Mouse (Mus musculus): ENCODE data around the gene Manba. TPM values are rescaled to one million over a fixed set of nuclear protein-coding genes. Genes with fewer than 3 reads are reported as not detected.

The Manba gene
- polyA plus RNA-seq, 1 experiment from 2014 or later, result 16.8 TPM

GRCm38 (mm10) chr3:135529670-135530069 lies 44.3 kb downstream of the Manba start:
- 83% methylated on average over 7 of the region's 7 CpGs for WGBS
- no peaks in the 10 kb centered on the region for H3K9me3 ChIP-seq (replicated peaks; ENCODE audit: control insufficient read depth, low read length)
- no peaks in the 10 kb centered on the region for H3K27me3 ChIP-seq (ENCODE audit: control insufficient read depth, insufficient read depth, low read length)
- ATAC-seq (ENCODE audit: insufficient read depth, low FRiP score), result no peak
- no peak overlapping the region for H3K4me3 ChIP-seq (replicated peaks; ENCODE audit: low read length)
- no peaks in the 10 kb centered on the region for H3K36me3 ChIP-seq (ENCODE audit: control insufficient read depth, insufficient read depth, low read length)
- H3K4me2 ChIP-seq (ENCODE audit: low read depth, low read length), result no peak overlapping the region
- no peak overlapping the region for H3K27ac ChIP-seq (ENCODE audit: low read length)
- H3K9ac ChIP-seq (ENCODE audit: low read length), result no peak overlapping the region
- H3K4me1 ChIP-seq (ENCODE audit: control insufficient read depth, insufficient read depth, low read length), result no peaks in the 10 kb centered on the region

GRCm38 (mm10) chr3:135531762-135532161 lies 46.4 kb downstream of the Manba start:
- Histone ChIP-seq H3K27ac (ENCODE audit: low read length) (no peak overlapping the region), H3K9ac (ENCODE audit: low read length) (no peak overlapping the region), H3K4me2 (ENCODE audit: low read depth, low read length) (no peak overlapping the region), H3K9me3 (replicated peaks; ENCODE audit: control insufficient read depth, low read length) (no peaks in the 10 kb centered on the region), H3K4me1 (ENCODE audit: control insufficient read depth, insufficient read depth, low read length) (no peaks in the 10 kb centered on the region), H3K27me3 (ENCODE audit: control insufficient read depth, insufficient read depth, low read length) (no peaks in the 10 kb centered on the region), H3K36me3 (ENCODE audit: control insufficient read depth, insufficient read depth, low read length) (no peaks in the 10 kb centered on the region), H3K4me3 (replicated peaks; ENCODE audit: low read length) (no peak overlapping the region)
- WGBS, result 71% methylated on average over 2 of the region's 2 CpGs
- no peak for ATAC-seq (ENCODE audit: insufficient read depth, low FRiP score)

DNA sequence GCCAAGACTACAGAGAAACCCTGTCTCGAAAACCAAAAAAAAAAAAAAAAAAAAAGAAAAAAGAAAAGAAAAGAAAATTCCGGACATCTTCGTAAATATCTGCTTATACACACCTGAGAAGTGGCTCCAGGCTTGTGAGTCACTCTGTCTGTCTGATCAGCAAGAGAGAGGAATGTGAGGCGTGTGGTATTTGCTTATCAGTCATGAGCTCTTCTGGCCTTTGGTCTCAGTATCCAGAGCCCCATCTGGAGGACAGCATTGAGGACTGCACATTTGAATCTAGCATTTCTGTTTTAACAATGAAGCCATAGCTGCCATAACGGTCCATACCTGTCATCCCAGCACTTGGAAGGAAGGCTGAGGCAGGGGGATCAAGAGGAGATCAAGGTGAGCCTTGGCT lies 48.7 kb downstream of the Manba start:
- WGBS, result 71% methylated on average over 4 of the region's 5 CpGs
- H3K4me1 ChIP-seq (ENCODE audit: control insufficient read depth, insufficient read depth, low read length), result no peaks in the 10 kb centered on the region
- H3K9ac ChIP-seq (ENCODE audit: low read length), result no peak overlapping the region
- no peak for ATAC-seq (ENCODE audit: insufficient read depth, low FRiP score)
- no peaks in the 10 kb centered on the region for H3K27me3 ChIP-seq (ENCODE audit: control insufficient read depth, insufficient read depth, low read length)
- no peaks in the 10 kb centered on the region for H3K9me3 ChIP-seq (replicated peaks; ENCODE audit: control insufficient read depth, low read length)
- no peak overlapping the region for H3K4me3 ChIP-seq (replicated peaks; ENCODE audit: low read length)
- H3K4me2 ChIP-seq (ENCODE audit: low read depth, low read length), result no peak overlapping the region
- no peaks in the 10 kb centered on the region for H3K36me3 ChIP-seq (ENCODE audit: control insufficient read depth, insufficient read depth, low read length)
- no peak overlapping the region for H3K27ac ChIP-seq (ENCODE audit: low read length)

GRCm38 (mm10) chr3:135546212-135546923 lies 61.0 kb downstream of the Manba start:
- Histone ChIP-seq H3K4me3 (replicated peaks; ENCODE audit: low read length) (no peak overlapping the region), H3K27me3 (ENCODE audit: control insufficient read depth, insufficient read depth, low read length) (no peaks in the 10 kb centered on the region), H3K27ac (ENCODE audit: low read length) (no peak overlapping the region), H3K4me2 (ENCODE audit: low read depth, low read length) (no peak overlapping the region), H3K9ac (ENCODE audit: low read length) (no peak overlapping the region), H3K36me3 (ENCODE audit: control insufficient read depth, insufficient read depth, low read length) (no peaks in the 10 kb centered on the region), H3K4me1 (ENCODE audit: control insufficient read depth, insufficient read depth, low read length) (no peaks in the 10 kb centered on the region), H3K9me3 (replicated peaks; ENCODE audit: control insufficient read depth, low read length) (no peaks in the 10 kb centered on the region)
- 56% methylated on average over 13 of the region's 13 CpGs for WGBS
- no peak for ATAC-seq (ENCODE audit: insufficient read depth, low FRiP score)

DNA sequence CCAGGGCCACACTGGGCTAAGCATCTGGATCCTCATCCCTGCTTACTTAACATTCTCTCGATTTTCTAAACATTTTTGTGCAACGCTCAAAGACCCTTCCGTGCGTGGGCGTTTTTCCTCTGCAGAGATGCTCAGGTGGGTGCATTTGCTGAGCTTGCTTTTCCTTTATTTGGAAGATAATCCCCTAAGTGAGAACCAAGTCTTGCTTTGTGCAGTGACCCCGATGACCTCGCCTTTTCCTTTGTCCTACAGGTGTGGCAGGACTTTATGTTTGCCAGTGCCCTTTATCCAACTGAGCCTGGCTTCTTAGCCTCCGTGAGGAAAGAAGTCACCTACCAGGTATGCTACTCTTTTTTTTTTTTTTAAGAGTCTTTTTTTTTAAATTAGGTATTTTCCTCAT lies 61.9 kb downstream of the Manba start:
- Histone ChIP-seq H3K9ac (ENCODE audit: low read length) (no peak overlapping the region), H3K4me1 (ENCODE audit: control insufficient read depth, insufficient read depth, low read length) (no peaks in the 10 kb centered on the region), H3K9me3 (replicated peaks; ENCODE audit: control insufficient read depth, low read length) (no peaks in the 10 kb centered on the region), H3K4me3 (replicated peaks; ENCODE audit: low read length) (no peak overlapping the region), H3K27me3 (ENCODE audit: control insufficient read depth, insufficient read depth, low read length) (no peaks in the 10 kb centered on the region), H3K36me3 (ENCODE audit: control insufficient read depth, insufficient read depth, low read length) (no peaks in the 10 kb centered on the region), H3K27ac (ENCODE audit: low read length) (no peak overlapping the region), H3K4me2 (ENCODE audit: low read depth, low read length) (no peak overlapping the region)
- no peak for ATAC-seq (ENCODE audit: insufficient read depth, low FRiP score)
- 66% methylated on average over 8 of the region's 8 CpGs for WGBS

DNA sequence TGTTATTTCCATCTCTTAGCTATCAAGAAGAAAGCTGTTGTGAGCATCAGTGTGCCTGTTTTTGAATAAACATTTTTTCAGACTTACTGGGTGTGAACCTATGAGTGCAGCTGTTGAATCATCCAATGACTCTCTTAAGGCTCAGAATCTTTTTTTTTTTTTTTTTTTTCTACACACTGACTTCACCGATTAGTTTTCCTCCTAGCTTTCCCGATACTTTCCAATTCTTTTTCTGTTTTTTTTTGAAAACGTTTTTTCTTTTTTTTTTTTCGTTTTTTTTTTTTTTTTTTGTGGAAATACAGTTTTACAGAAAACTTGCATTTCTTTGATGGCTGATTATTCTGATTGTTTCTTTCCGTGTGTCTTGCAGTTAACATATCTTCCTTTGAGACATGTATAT lies 67.5 kb downstream of the Manba start:
- Histone ChIP-seq H3K9ac (ENCODE audit: low read length) (no peak overlapping the region), H3K27me3 (ENCODE audit: control insufficient read depth, insufficient read depth, low read length) (no peaks in the 10 kb centered on the region), H3K9me3 (replicated peaks; ENCODE audit: control insufficient read depth, low read length) (no peaks in the 10 kb centered on the region), H3K36me3 (ENCODE audit: control insufficient read depth, insufficient read depth, low read length) (no peaks in the 10 kb centered on the region), H3K27ac (ENCODE audit: low read length) (no peak overlapping the region), H3K4me3 (replicated peaks; ENCODE audit: low read length) (no peak overlapping the region), H3K4me1 (ENCODE audit: control insufficient read depth, insufficient read depth, low read length) (no peaks in the 10 kb centered on the region), H3K4me2 (ENCODE audit: low read depth, low read length) (no peak overlapping the region)
- ATAC-seq (ENCODE audit: insufficient read depth, low FRiP score), result no peak
- 77% methylated on average over 5 of the region's 5 CpGs for WGBS

GRCm38 (mm10) chr3:135555192-135555591 lies 69.8 kb downstream of the Manba start:
- Histone ChIP-seq H3K27me3 (ENCODE audit: control insufficient read depth, insufficient read depth, low read length) (no peaks in the 10 kb centered on the region), H3K9me3 (replicated peaks; ENCODE audit: control insufficient read depth, low read length) (no peaks in the 10 kb centered on the region), H3K4me2 (ENCODE audit: low read depth, low read length) (no peak overlapping the region), H3K36me3 (ENCODE audit: control insufficient read depth, insufficient read depth, low read length) (no peaks in the 10 kb centered on the region), H3K4me1 (ENCODE audit: control insufficient read depth, insufficient read depth, low read length) (no peaks in the 10 kb centered on the region), H3K4me3 (replicated peaks; ENCODE audit: low read length) (no peak overlapping the region), H3K27ac (ENCODE audit: low read length) (no peak overlapping the region), H3K9ac (ENCODE audit: low read length) (no peak overlapping the region)
- WGBS, result 82% methylated on average over 6 of the region's 6 CpGs
- no peak for ATAC-seq (ENCODE audit: insufficient read depth, low FRiP score)

- no peak overlapping the region for H3K4me2 ChIP-seq (ENCODE audit: low read depth, low read length)
- no peaks in the 10 kb centered on the region for H3K4me1 ChIP-seq (ENCODE audit: control insufficient read depth, insufficient read depth, low read length)
- H3K36me3 ChIP-seq (ENCODE audit: control insufficient read depth, insufficient read depth, low read length), result no peaks in the 10 kb centered on the region
- no peaks in the 10 kb centered on the region for H3K27me3 ChIP-seq (ENCODE audit: control insufficient read depth, insufficient read depth, low read length)
- H3K4me3 ChIP-seq (replicated peaks; ENCODE audit: low read length), result no peak overlapping the region
- 67% methylated on average over 7 of the region's 7 CpGs for WGBS
- ATAC-seq (ENCODE audit: insufficient read depth, low FRiP score), result no peak
- no peak overlapping the region for H3K27ac ChIP-seq (ENCODE audit: low read length)
- no peak overlapping the region for H3K9ac ChIP-seq (ENCODE audit: low read length)
- H3K9me3 ChIP-seq (replicated peaks; ENCODE audit: control insufficient read depth, low read length), result no peaks in the 10 kb centered on the region
Observed at GRCm38 (mm10) chr3:135556052-135556587, 70.7 kb downstream of the Manba start.

DNA sequence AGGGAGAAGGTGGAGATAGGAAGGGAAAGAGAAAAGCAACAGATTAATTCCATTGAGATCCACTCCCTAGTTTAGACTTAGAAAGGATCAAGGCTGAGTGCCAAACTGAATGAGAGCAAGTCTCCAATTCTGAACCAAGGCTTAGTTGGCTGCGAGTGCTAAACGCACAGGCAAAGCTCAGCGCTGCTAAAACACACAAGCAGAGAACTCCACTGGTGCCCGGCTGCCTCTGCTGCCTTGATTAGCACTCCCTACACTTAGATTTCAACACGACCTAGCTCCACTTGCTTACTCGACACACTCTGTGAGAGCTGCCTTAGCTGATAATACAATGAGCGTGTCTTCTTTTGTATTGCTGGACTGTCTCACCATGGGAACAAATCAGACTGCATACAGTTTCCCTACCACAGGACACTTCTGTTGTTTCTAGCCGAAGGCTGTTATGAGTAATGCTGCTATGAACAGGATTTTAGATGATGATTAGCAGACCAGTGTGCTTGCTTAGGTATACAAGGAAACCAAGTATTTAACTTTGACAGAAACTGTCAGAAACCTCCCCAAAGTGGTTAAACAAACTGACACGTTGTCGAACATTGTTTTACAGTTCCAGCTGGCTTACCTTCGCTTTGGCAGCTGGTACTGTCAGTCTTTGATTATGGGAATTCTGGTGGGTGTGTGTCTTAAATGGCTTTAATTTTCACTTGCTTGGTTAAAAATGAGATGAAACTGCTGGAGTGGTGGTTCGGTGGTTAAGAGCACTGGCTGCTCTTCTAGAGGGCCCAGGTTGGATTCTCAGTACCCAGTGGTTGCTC lies 71.6 kb downstream of the Manba start:
- Histone ChIP-seq H3K36me3 (ENCODE audit: control insufficient read depth, insufficient read depth, low read length) (no peaks in the 10 kb centered on the region), H3K4me1 (ENCODE audit: control insufficient read depth, insufficient read depth, low read length) (no peaks in the 10 kb centered on the region)
- WGBS, result 68% methylated on average over 12 of the region's 12 CpGs

More for the DNA sequence above, 71.6 kb downstream of the Manba start:
- H3K9ac ChIP-seq (ENCODE audit: low read length), result no peak overlapping the region
- H3K27me3 ChIP-seq (ENCODE audit: control insufficient read depth, insufficient read depth, low read length), result no peaks in the 10 kb centered on the region
- H3K4me2 ChIP-seq (ENCODE audit: low read depth, low read length), result no peak overlapping the region
- no peak for ATAC-seq (ENCODE audit: insufficient read depth, low FRiP score)
- H3K27ac ChIP-seq (ENCODE audit: low read length), result no peak overlapping the region
- no peak overlapping the region for H3K4me3 ChIP-seq (replicated peaks; ENCODE audit: low read length)
- H3K9me3 ChIP-seq (replicated peaks; ENCODE audit: control insufficient read depth, low read length), result no peaks in the 10 kb centered on the region

Data from stomach, embryonic 16.5 days (tissue).